Mouse (Mus musculus) heart, adult 9 months (tissue): ENCODE results near the gene Stam2.

Experiments
- DNase-seq, 2 experiments: peaks; one replicate each; pipeline ENCODE4 v3.0.0; 2022; ENCODE audit warnings: low spot score in 2 of 2

Stam2 gene

DNA sequence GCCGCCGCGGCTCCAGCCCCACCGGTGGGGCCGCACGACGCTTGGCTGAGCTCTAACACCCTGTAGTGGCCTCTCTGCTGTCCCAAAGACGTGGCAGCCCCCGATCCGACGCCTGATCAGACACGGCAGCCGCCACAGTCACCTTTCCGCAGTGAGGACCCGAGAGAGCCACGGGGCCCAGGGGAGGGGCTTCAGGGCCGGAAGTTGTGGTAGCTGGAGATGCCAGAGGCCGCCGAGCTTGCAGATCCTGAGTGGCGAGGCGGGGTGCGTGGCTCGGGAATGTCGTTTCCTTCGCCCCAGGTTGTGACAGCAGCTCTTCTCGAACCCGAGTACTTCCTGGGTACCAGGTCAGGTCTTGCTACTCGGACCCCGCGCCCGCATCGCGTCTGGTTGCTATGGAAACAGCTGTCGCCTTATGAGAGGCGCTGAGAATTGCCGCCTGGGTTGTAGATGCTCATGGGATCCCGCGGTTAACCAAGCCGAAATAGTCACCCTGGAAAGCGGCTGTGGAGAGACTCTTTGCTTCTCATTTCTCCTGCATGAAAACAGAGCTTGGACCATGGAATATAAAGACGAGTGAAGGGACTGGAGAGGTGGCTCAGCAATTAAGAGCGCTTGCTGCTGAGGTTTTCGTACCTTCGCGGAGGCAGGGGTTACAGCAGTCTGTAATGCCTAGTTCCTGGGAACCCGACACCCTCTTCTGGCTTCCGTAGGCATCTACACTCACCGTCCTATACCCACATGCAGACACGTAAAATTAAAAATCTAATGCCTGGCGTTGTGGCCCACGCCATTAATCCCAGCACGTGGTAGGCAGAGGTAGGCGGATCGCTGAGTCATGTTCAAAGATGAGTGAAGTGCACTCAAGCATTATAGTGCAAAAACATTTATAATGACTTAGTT lies at the start of gene Stam2:
Stam2 (minus strand) TSS at position 26 of the 903 bp plus-strand sequence.
- DNase-seq, result peak; percentile 90 to 94

DNA sequence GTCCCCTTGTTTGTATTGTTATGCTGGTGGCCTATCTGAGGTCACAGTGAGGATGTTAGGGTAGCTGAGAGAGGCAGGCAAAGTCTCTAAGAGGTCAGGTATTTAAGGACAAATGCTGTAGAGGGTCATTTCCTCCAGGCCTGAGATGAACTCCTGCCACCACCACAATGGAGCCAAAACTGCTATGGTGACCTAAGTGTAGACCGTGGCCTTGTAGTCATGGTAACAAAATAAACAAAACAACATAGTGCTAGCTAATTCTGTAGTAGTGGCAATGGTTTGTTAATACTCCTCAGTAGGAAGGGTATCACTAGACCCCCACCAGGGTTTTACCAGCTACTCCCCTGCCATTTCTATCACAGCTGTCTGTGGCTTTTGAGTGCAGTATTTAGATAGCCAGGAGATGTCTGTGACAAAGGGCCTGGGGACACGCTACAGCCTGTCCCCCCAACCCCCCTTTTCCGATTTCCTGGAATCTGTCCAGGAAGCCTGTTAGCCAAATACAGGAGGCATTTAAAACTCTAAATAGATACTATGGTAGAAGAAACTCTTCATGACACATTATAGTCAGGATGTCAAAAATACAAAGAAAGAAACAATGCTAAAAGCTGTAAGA lies 43.1 kb upstream of the Stam2 start:
- DNase-seq, result peak; percentile 33 to 54

DNA sequence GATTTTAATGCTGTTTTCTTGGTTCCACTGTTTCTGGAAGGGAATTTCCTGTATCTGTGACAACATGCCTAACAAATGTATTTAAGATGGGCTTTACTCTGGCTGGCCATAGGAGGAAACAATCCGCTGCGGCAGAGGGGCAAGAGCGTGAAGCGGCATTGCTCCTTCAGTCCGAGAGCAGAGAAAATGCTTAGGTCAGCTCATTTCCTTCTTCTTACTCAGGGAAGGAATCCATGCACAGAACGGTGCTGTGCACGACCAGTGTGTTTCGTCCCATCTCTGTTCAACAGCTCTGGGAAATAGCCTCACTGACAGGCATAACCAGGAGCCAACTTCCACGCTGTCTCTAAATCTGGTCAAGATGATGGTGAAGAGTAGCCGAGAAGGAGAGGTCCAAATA lies 37.9 kb upstream of the Stam2 start:
- no peak for DNase-seq

- peak; percentile 73 to 74 for DNase-seq
These were observed 37.3 kb upstream of the Stam2 start for GRCm38 (mm10) chr2:52779381-52779780.

DNA sequence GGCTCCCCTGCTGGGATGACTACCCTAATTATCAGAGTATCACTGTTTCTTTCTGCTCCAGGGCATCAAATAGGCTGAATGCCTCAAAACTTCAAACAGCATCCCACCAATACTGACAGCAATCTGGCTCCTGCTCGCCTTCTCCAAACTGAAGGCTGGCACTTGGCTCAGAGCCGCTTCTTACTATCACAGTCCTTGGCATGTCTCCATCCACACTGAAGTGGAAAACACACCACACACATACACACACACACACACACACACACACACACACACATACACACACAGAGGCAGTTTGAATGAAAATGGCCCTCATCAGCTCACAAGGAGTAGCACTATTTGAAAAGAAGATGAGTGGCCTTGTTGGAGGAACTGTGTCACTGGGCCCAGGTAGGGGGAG lies 35.8 kb upstream of the Stam2 start:
- no peak for DNase-seq

DNA sequence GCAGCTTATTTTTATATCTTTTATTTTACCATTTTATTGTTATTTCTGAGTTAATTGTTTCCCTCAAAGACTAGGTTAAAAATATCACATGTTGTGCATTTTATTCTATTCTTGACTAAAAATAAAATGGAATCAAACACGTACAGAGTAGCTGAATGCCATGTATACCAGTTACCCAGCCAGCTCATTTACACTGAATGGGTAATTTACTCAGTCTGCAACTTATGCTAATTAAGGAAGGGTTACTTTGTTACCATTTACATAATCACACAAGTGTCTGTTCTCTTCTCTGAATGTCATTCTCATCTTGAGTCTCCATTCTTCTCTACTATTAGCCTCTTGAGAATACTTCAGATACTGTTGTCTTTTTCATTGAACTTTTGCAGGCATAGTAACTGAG lies 32.3 kb upstream of the Stam2 start:
- no peak for DNase-seq

DNA sequence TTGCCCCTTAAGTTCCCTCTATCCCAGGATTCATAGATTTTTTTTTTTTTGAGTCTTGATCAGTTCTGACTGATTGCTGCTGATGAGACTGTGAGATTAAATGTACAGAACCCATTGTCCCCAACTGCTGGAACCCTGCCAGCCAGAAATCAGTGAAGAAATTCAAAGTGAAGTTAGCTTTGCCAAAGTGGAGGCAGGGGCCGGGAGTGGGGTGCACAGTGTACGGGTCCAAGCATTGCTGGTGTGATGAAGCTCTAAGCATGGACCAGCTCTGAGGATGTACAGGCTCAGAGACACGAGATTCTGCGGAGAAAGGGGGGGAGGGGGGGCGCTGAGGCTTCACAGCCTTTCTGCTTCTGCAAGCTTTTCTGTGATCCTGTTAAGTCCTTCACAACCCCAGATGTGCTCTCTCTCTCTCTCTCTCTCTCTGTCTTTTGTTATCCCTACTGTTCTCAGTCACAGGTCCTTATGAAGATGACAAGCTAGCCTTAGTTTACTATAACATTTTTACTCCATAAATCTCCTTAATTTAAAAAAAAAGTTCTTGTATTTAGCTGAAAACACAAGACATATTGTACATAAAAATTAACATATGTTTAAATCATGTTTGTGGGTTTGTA lies 30.8 kb upstream of the Stam2 start:
- no peak for DNase-seq

GRCm38 (mm10) chr2:52765130-52765529 lies 23.0 kb upstream of the Stam2 start:
- no peak for DNase-seq

DNA sequence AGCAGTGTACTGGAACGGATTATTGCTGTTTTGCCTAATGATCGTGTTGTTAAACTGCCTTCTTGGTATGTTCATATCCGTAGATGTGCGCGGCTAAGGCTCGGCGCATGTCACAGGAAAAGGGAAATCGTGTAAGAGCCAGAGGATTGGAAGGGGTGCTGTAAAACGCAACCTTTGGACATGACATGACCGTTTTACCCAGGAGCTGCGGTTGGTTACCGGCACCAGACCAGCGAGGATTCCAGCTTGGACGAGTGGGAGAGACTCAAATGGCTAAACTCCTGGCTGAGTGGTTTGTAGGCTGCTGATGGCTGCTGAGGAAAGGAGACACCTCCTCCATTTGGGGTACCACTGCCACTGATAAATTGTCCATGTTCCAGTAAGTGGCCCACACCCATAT lies 21.8 kb upstream of the Stam2 start:
- DNase-seq, result no peak

- DNase-seq, result peak; percentile 51 to 73
These were observed 21.1 kb upstream of the Stam2 start for GRCm38 (mm10) chr2:52763040-52763736.

DNA sequence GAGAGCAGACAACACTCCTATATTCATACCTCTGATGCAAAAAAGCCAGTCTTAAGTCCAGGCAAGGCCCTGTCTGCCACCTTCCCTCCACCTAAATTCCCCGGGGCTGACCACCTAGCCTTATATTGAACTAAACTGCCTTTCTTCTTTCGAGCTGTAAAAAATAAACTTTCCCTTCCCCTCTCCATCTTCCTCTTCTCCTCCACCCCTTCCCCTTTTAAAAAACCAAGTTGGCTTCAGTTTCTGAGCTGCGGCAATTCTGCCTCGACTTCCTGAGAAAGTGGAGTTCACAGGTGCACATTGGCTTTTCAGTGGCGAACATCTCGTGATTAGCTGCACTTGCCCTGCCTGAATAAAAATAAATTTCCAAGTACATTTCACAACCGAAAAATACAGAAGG lies 20.4 kb upstream of the Stam2 start:
- no peak for DNase-seq

- no peak for DNase-seq
These were observed 16.5 kb upstream of the Stam2 start for GRCm38 (mm10) chr2:52758627-52759026.

DNA sequence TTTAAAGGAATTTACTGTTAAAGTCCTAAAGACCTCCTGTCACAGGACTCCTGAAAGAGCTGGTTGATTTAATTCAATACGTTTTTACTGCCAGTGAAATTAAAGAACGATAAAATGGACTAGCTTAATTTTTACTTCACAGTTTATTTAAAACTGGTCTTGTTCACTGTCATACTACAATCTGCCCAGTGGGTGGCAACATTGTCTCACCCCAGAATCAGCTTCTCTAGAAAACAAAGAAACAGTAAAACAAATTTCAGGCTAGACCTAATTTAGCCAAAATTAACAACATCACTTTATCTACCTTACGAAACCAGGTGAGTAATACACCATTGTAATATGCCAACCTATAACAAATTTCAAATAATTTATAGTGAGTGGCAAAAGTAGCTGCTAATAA lies 14.6 kb upstream of the Stam2 start:
- no peak for DNase-seq

DNA sequence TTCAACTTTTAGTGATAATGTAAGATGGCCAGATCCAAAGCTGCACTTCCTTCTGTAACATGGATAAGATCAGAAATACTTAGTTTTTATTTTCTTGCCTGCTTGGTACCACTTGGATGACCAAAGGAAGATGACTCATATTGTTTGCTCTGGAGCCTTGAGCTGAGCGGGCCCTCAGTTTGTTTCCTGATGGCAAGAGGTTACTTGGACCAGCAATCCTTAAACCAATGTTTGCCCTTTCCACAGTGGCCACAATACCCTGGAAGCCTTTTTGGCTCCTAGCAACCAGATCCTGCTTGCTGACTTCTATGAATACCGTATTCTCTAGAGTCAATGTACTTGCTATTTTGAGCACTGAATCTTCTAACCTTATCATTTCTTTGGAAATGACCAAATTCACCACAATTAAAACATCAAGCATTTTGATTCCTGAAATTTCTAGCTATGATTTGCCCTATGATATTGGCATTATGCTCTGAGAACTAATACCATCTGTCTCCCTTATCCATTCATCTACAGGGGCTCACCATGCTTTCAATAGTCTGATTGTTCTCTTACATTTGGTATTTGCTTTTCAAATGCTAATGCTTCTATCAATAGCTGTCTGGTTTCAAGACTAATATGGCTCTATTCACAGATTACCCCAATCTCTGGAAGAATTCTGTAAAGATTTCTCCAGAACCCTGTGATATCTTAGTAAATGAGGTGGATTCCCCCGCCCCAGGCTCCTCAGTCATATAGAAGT lies 11.7 kb upstream of the Stam2 start:
- no peak for DNase-seq

DNA sequence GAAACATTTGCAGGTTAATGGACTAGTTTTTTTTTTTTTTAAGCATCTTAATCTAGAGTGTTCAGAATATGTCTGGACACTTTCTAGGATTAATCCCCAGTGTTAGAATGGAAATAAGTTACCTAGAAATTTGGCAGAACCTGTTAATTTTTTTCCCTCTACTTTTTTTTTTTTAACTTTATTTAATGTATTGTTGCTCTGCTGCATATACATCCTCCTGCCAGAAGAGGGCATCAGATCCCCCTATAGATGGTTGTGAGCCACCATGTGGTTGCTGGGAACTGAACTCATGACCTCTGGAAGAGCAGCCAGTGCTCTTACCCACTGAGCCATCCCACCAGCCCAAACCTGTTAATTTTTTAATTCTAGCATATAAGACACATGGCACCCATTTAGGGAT lies 2.0 kb upstream of the Stam2 start:
- no peak for DNase-seq

GRCm38 (mm10) chr2:52741681-52742255 lies 313 bp downstream of the Stam2 start:
- no peak for DNase-seq

DNA sequence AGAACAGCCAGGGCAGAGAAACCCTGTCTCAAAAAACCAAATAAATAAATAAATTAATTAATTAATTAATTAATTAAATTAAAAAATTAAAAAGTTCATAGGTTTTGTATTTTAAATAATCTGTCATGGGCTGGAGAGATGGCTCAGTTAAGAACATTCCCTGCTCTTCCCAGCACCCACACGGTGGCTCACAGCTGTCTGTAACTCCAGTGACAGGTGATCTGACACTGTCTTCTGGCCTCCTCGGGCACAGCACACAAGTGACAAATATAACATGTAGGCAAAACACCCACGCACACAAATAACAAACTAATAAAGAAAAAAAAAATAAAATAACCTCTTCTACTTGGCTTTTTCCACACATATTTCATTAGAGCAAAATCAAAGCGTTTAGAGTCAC lies 1.5 kb downstream of the Stam2 start:
- no peak for DNase-seq

GRCm38 (mm10) chr2:52734504-52734903 lies 7.6 kb downstream of the Stam2 start:
- DNase-seq, result no peak

GRCm38 (mm10) chr2:52733659-52734058 lies 8.4 kb downstream of the Stam2 start:
- no peak for DNase-seq

DNA sequence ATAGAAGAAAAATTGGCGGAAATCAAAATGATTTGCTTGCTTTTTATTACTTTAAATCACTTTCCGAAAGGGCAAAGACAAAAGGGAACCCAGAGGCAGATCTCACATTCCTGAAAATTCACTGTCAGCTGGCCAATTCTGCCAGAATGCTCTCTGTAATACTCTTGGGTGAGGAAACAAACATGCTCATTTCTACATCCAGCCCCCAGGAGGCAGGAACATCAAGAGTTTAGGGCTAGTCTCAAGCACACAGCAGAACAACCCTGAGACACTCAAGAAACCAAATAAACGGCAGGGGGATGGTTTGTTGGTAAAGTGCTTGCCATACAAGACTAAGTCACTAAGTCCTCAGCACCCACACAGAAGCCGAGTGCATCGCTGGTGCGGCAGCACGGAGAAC lies 9.5 kb downstream of the Stam2 start:
- DNase-seq, result no peak

DNA sequence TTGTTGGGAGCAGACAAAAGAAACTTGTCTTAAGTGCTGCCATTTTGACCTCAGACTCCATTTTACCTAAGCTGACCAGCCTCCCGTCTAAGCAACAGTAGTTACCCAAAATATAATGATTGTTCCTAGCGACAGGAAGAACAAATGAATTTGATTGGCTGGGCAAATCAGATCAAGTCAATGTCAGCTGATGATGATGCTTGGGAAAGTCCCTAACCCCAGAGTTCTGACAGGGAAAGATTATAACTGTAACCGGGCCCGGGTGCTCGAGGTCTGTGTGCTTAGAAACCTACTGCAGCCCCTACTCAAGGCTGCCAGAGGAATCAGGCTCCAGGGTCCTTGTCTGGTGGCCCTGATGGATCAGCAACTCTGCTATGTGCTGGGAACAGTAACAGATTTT lies 10.1 kb downstream of the Stam2 start:
- DNase-seq, result no peak
